In the genomic region with DNA sequence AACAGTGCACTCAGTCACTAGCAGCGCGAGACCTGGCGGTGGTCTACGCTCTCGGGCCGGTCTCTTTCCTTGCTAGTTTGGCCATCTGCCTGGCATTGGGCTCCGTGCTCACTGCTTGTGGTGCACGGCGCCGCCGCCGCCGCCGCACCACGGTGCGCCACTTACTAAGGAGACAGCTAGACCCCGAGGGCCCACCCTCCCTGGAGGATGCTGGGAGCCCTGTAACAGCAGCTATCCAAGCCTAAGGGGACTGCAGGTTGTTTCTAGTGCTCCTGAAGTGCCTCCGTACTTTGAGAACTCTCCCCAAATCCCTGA, we compare ENCODE assay signal across 8 mouse cellular contexts. TPM values are rescaled to one million over a fixed set of nuclear protein-coding genes. Genes with fewer than 3 reads are reported as not detected.
DNase-seq lines count a peak whose midpoint lies in the region; ATAC-seq lines count a peak whose summit lies in the region.

No protein-coding gene starts in this region.

- no peaks in the 10 kb centered on the region for H3K9me3 ChIP-seq in kidney, embryonic 16.5 days (ENCODE audit: low read length)
- H3K9me3 ChIP-seq in neural tube, embryonic 13.5 days = no peaks in the 10 kb centered on the region

- peak overlapping the region; percentile 16 for H3K4me3 ChIP-seq in kidney, embryonic 16.5 days (ENCODE audit: low read length)
- H3K4me3 ChIP-seq in neural tube, embryonic 13.5 days = peak overlapping the region; percentile 19

- no peak for ATAC-seq in kidney, embryonic 16.5 days (ENCODE audit: low FRiP score, low TSS enrichment)
- no peak for ATAC-seq in neural tube, embryonic 13.5 days (ENCODE audit: low read depth)

- under 1% methylated on average over 18 of the region's 18 CpGs for WGBS in kidney, embryonic 16.5 days
- 2% methylated on average over 18 of the region's 18 CpGs for WGBS in neural tube, embryonic 13.5 days

- peaks cover 24% of the 10 kb centered on the region for H3K4me1 ChIP-seq in kidney, embryonic 16.5 days (ENCODE audit: insufficient read depth, low read length)
- peaks cover 39% of the 10 kb centered on the region for H3K4me1 ChIP-seq in neural tube, embryonic 13.5 days (replicated peaks)

- H3K27me3 ChIP-seq in kidney, embryonic 16.5 days (ENCODE audit: insufficient read depth, low read length) = peaks cover 62% of the 10 kb centered on the region
- H3K27me3 ChIP-seq in neural tube, embryonic 13.5 days = peaks cover 82% of the 10 kb centered on the region

- H3K36me3 ChIP-seq in kidney, embryonic 16.5 days (ENCODE audit: insufficient read depth, low read length) = peaks cover 2% of the 10 kb centered on the region; the same call in 1 of the 2 replicates
- H3K36me3 ChIP-seq in neural tube, embryonic 13.5 days = peaks cover 16% of the 10 kb centered on the region

- H3K9ac ChIP-seq in kidney, embryonic 16.5 days (replicated peaks; ENCODE audit: low read length) = no peak overlapping the region
- H3K9ac ChIP-seq in neural tube, embryonic 13.5 days = peak overlapping the region; percentile 49

- H3K4me2 ChIP-seq in kidney, embryonic 16.5 days (replicated peaks; ENCODE audit: low read depth, low read length) = peak overlapping the region; percentile 37
- H3K4me2 ChIP-seq in neural tube, embryonic 13.5 days = peak overlapping the region; percentile 44

- no peak overlapping the region for H3K27ac ChIP-seq in kidney, embryonic 16.5 days (ENCODE audit: low read length)
- H3K27ac ChIP-seq in neural tube, embryonic 13.5 days (replicated peaks) = no peak overlapping the region

- peak; percentile 78 for DNase-seq in cerebellum, adult 11-12 months
- no peak for DNase-seq in cerebellum, adult 18-20 months
- peak; percentile 53 to 55 for DNase-seq in right cerebral cortex, adult 2 months (ENCODE audit: low spot score in 2 of 2)
- no peak for DNase-seq in right cerebral cortex, postnatal 36 days (ENCODE audit: low spot score in 2 of 2)
- no peak for DNase-seq in thymus, postnatal 0 days (ENCODE audit: low spot score)
- no peak for DNase-seq in spleen, adult 18-20 months

RNA-seq across cellular contexts. Expression of a gene that starts 1.1 kb away (rescaled TPM):
- not detected in 2 replicates for polyA plus RNA-seq in kidney, embryonic 16.5 days (2015; fragmentation: Nextera tagmentation; extraction: Ambion mirVana)
- polyA plus RNA-seq in neural tube, embryonic 13.5 days (2015; fragmentation: Nextera tagmentation; extraction: Ambion mirVana) = not detected in 2 replicates
- 1.4 and 3.6 TPM in 2 replicates for polyA plus RNA-seq in thymus, postnatal 0 days (2015; fragmentation: Nextera tagmentation; extraction: Ambion mirVana)

RNA-seq across cellular contexts. Expression of a gene that starts 2.8 kb away (rescaled TPM):
- polyA plus RNA-seq in kidney, embryonic 16.5 days (2015; fragmentation: Nextera tagmentation; extraction: Ambion mirVana) = not detected in 2 replicates
- not detected in 2 replicates for polyA plus RNA-seq in neural tube, embryonic 13.5 days (2015; fragmentation: Nextera tagmentation; extraction: Ambion mirVana)
- polyA plus RNA-seq in thymus, postnatal 0 days (2015; fragmentation: Nextera tagmentation; extraction: Ambion mirVana) = not detected in 2 replicates

RNA-seq across cellular contexts. Expression of a gene that starts 18.5 kb away (rescaled TPM):
- 146 and 152 TPM in 2 replicates for polyA plus RNA-seq in kidney, embryonic 16.5 days (2015; fragmentation: Nextera tagmentation; extraction: Ambion mirVana)
- polyA plus RNA-seq in neural tube, embryonic 13.5 days (2015; fragmentation: Nextera tagmentation; extraction: Ambion mirVana) = 128 and 131 TPM in 2 replicates
- polyA plus RNA-seq in thymus, postnatal 0 days (2015; fragmentation: Nextera tagmentation; extraction: Ambion mirVana) = 71.5 and 80.6 TPM in 2 replicates

RNA-seq across cellular contexts. Expression of a gene that starts 18.5 kb away (rescaled TPM):
- polyA plus RNA-seq in kidney, embryonic 16.5 days (2015; fragmentation: Nextera tagmentation; extraction: Ambion mirVana) = 209 and 211 TPM in 2 replicates
- 187 and 206 TPM in 2 replicates for polyA plus RNA-seq in neural tube, embryonic 13.5 days (2015; fragmentation: Nextera tagmentation; extraction: Ambion mirVana)
- polyA plus RNA-seq in thymus, postnatal 0 days (2015; fragmentation: Nextera tagmentation; extraction: Ambion mirVana) = 322 and 323 TPM in 2 replicates

RNA-seq across cellular contexts. Expression of a gene that starts 28.2 kb away (rescaled TPM):
- polyA plus RNA-seq in kidney, embryonic 16.5 days (2015; fragmentation: Nextera tagmentation; extraction: Ambion mirVana) = 0.22 and 0.60 TPM in 2 replicates
- polyA plus RNA-seq in neural tube, embryonic 13.5 days (2015; fragmentation: Nextera tagmentation; extraction: Ambion mirVana) = 27.1 and 30.2 TPM in 2 replicates
- polyA plus RNA-seq in thymus, postnatal 0 days (2015; fragmentation: Nextera tagmentation; extraction: Ambion mirVana) = 0.12 and 0.21 TPM in 2 replicates

Comparison
In these comparisons a context has a peak if more than half of its experiments do, and no peak if none do; other contexts are left out.
1. DNase-seq: peak in cerebellum, adult 11-12 months (single experiment) and right cerebral cortex, adult 2 months (2 of 2); none in cerebellum, adult 18-20 months (0 of 2), right cerebral cortex, postnatal 36 days (0 of 2), thymus, postnatal 0 days (single experiment) and spleen, adult 18-20 months (0 of 2).